Mouse (Mus musculus) liver, embryonic 15.5 days (tissue): ENCODE measurements around the gene Nckap1l. TPM values are rescaled to one million over a fixed set of nuclear protein-coding genes. Genes with fewer than 3 reads are reported as not detected.

Source experiments
- ATAC-seq: fragments of 200-750 bp; cut with Nextera tagmentation; 2 replicates; pipeline ENCODE4 v1.8.0; 2017; ENCODE audit warnings: moderate number of reproducible peaks, mild to moderate bottlenecking, moderate library complexity; ENCODE audit not compliant: insufficient read depth
- H3K27ac ChIP-seq: fragments of 300-500 bp; sonication (generic); replicated peaks from 2 replicates; pipeline ENCODE4 v1.5.1; 2015; ENCODE audit warnings: mild to moderate bottlenecking, inconsistent platforms
- H3K27me3 ChIP-seq: fragments of 300-500 bp; sonication (generic); 2 replicates; pipeline ENCODE4 v1.6.1; 2015; ENCODE audit warnings: mild to moderate bottlenecking, inconsistent platforms
- H3K36me3 ChIP-seq: fragments of 300-500 bp; sonication (generic); replicated peaks from 2 replicates; pipeline ENCODE4 v1.6.1; 2015; ENCODE audit warnings: moderate library complexity, mild to moderate bottlenecking, inconsistent platforms
- H3K4me1 ChIP-seq: fragments of 300-500 bp; sonication (generic); replicated peaks from 2 replicates; pipeline ENCODE4 v1.6.1; 2015; ENCODE audit warnings: inconsistent platforms
- H3K4me2 ChIP-seq: fragments of 300-500 bp; sonication (generic); 2 replicates; pipeline ENCODE4 v1.6.1; 2015; ENCODE audit warnings: moderate library complexity, mild to moderate bottlenecking, inconsistent platforms
- H3K4me3 ChIP-seq: fragments of 300-500 bp; sonication (generic); replicated peaks from 2 replicates; pipeline ENCODE4 v1.5.1; 2015; ENCODE audit warnings: mild to moderate bottlenecking, inconsistent platforms
- H3K9ac ChIP-seq: fragments of 300-500 bp; sonication (generic); 2 replicates; pipeline ENCODE4 v1.6.1; 2015; ENCODE audit warnings: moderate library complexity, mild to moderate bottlenecking, inconsistent platforms
- H3K9me3 ChIP-seq: fragments of 300-500 bp; sonication (generic); replicated peaks from 2 replicates; pipeline ENCODE4 v1.6.1; 2016; ENCODE audit warnings: inconsistent platforms
- WGBS: fragments of 180-500 bp; shearing (Covaris S2); methylation state at CpG from one replicate; pipeline ENCODE4 v1.1.7; 2015; ENCODE audit warnings: mixed read lengths; ENCODE audit not compliant: insufficient replicate concordance; 5-methylcytosine and 5-hydroxymethylcytosine counted together
- polyA plus RNA-seq: library from polyadenylated mRNA; unstranded; fragments of >200 nt; fragmentation: Nextera tagmentation; extraction: Ambion mirVana; gene quantifications from 2 replicates; pipeline ENCODE4 v1.2.1, GENCODE M21; 2015

Gene Nckap1l
- polyA plus RNA-seq, 1 experiment from 2014 or later, result 7.0 TPM

- H3K27me3 ChIP-seq, result peaks cover 44% of the 10 kb centered on the region
Measured at GRCm38 (mm10) chr15:103501186-103501585, 47.6 kb downstream of the Nckap1l start.

GRCm38 (mm10) chr15:103502435-103503250 lies 49.0 kb downstream of the Nckap1l start, which contains the start of gene Pde1b:
Pde1b (plus strand) TSS chr15:103503034.
- H3K4me1 ChIP-seq, result no peaks in the 10 kb centered on the region; the same call in 1 of the 2 replicates
- ATAC-seq, result peak; percentile 56
- H3K9me3 ChIP-seq, result no peaks in the 10 kb centered on the region
- H3K9ac ChIP-seq, result no peak within 1 kb of the TSS
- H3K27ac ChIP-seq, result no peak within 1 kb of the TSS
- under 1% methylated on average over 60 of the region's 63 CpGs for WGBS
- H3K27me3 ChIP-seq, result peaks cover 44% of the 10 kb centered on the region
- peak within 1 kb of the TSS; percentile 41 for H3K4me3 ChIP-seq
- H3K4me2 ChIP-seq, result peak within 1 kb of the TSS; percentile 68
- no peaks in the 10 kb centered on the region for H3K36me3 ChIP-seq

More at GRCm38 (mm10) chr15:103501186-103501585, 47.6 kb downstream of the Nckap1l start:
- WGBS, result 57% methylated on average over 2 of the region's 2 CpGs
- Histone ChIP-seq H3K4me2 (no peak overlapping the region), H3K9ac (no peak overlapping the region), H3K4me1 (no peaks in the 10 kb centered on the region; the same call in 1 of the 2 replicates), H3K4me3 (no peak overlapping the region), H3K27ac (no peak overlapping the region), H3K36me3 (no peaks in the 10 kb centered on the region), H3K9me3 (no peaks in the 10 kb centered on the region)
- no peak for ATAC-seq

GRCm38 (mm10) chr15:103503251-103503600 lies 49.6 kb downstream of the Nckap1l start:
- peak overlapping the region; percentile 68 for H3K4me2 ChIP-seq
- no peaks in the 10 kb centered on the region; the same call in 1 of the 2 replicates for H3K4me1 ChIP-seq
- 4% methylated on average over 15 of the region's 15 CpGs for WGBS
- H3K36me3 ChIP-seq, result no peaks in the 10 kb centered on the region
- ATAC-seq, result no peak
- H3K27me3 ChIP-seq, result peaks cover 44% of the 10 kb centered on the region
- H3K9ac ChIP-seq, result no peak overlapping the region
- no peaks in the 10 kb centered on the region for H3K9me3 ChIP-seq
- H3K4me3 ChIP-seq, result peak overlapping the region; percentile 41
- no peak overlapping the region for H3K27ac ChIP-seq

GRCm38 (mm10) chr15:103503660-103504059 lies 50.1 kb downstream of the Nckap1l start:
- Histone ChIP-seq H3K4me3 (no peak overlapping the region), H3K9ac (no peak overlapping the region), H3K9me3 (no peaks in the 10 kb centered on the region), H3K4me2 (no peak overlapping the region), H3K36me3 (no peaks in the 10 kb centered on the region), H3K27ac (no peak overlapping the region), H3K27me3 (peaks cover 44% of the 10 kb centered on the region), H3K4me1 (no peaks in the 10 kb centered on the region; the same call in 1 of the 2 replicates)
- no peak for ATAC-seq
- 49% methylated on average over 12 of the region's 12 CpGs for WGBS

GRCm38 (mm10) chr15:103509317-103509716 lies 55.7 kb downstream of the Nckap1l start:
- H3K9ac ChIP-seq, result no peak overlapping the region
- H3K4me2 ChIP-seq, result no peak overlapping the region
- 43% methylated on average over 3 of the region's 3 CpGs for WGBS
- peaks cover 23% of the 10 kb centered on the region for H3K27me3 ChIP-seq
- no peaks in the 10 kb centered on the region for H3K36me3 ChIP-seq
- ATAC-seq, result no peak
- H3K27ac ChIP-seq, result no peak overlapping the region
- no peaks in the 10 kb centered on the region for H3K9me3 ChIP-seq
- H3K4me3 ChIP-seq, result no peak overlapping the region
- H3K4me1 ChIP-seq, result 0 out of 2 replicates have a peak, but pooled peaks cover 4% of the 10 kb centered on the region

- H3K4me1 ChIP-seq, result 0 out of 2 replicates have a peak, but pooled peaks cover 4% of the 10 kb centered on the region
- no peak overlapping the region for H3K4me2 ChIP-seq
- no peak for ATAC-seq
- no peak overlapping the region for H3K27ac ChIP-seq
- no peak overlapping the region for H3K9ac ChIP-seq
- H3K36me3 ChIP-seq, result no peaks in the 10 kb centered on the region
- no peaks in the 10 kb centered on the region for H3K9me3 ChIP-seq
- H3K4me3 ChIP-seq, result no peak overlapping the region
- peaks cover 10% of the 10 kb centered on the region for H3K27me3 ChIP-seq
- 30% methylated on average over 1 of the region's 1 CpGs for WGBS
Measured at GRCm38 (mm10) chr15:103511652-103512051, 58.1 kb downstream of the Nckap1l start.

- Histone ChIP-seq H3K36me3 (no peaks in the 10 kb centered on the region), H3K27me3 (peaks cover 10% of the 10 kb centered on the region), H3K4me2 (peak overlapping the region; percentile 44; the same call in 1 of the 2 replicates), H3K27ac (no peak overlapping the region), H3K9ac (no peak overlapping the region), H3K4me3 (no peak overlapping the region), H3K9me3 (no peaks in the 10 kb centered on the region), H3K4me1 (0 out of 2 replicates have a peak, but pooled peaks cover 4% of the 10 kb centered on the region)
- no peak for ATAC-seq
- 17% methylated on average over 7 of the region's 7 CpGs for WGBS
Measured at GRCm38 (mm10) chr15:103513621-103514031, 60.0 kb downstream of the Nckap1l start.

GRCm38 (mm10) chr15:103514119-103514518 lies 60.5 kb downstream of the Nckap1l start:
- Histone ChIP-seq H3K9ac (no peak overlapping the region), H3K27ac (no peak overlapping the region)
- WGBS, result 5% methylated on average over 10 of the region's 10 CpGs

GRCm38 (mm10) chr15:103514914-103515313 lies 61.3 kb downstream of the Nckap1l start:
- WGBS, result 35% methylated on average over 3 of the region's 3 CpGs
- Histone ChIP-seq H3K4me1 (0 out of 2 replicates have a peak, but pooled peaks cover 4% of the 10 kb centered on the region), H3K4me3 (no peak overlapping the region), H3K27ac (no peak overlapping the region), H3K9ac (no peak overlapping the region), H3K27me3 (peaks cover 10% of the 10 kb centered on the region), H3K9me3 (no peaks in the 10 kb centered on the region), H3K36me3 (no peaks in the 10 kb centered on the region), H3K4me2 (no peak overlapping the region)
- no peak for ATAC-seq

More at GRCm38 (mm10) chr15:103514119-103514518, 60.5 kb downstream of the Nckap1l start:
- ATAC-seq, result no peak
- Histone ChIP-seq H3K36me3 (no peaks in the 10 kb centered on the region), H3K4me3 (no peak overlapping the region), H3K9me3 (no peaks in the 10 kb centered on the region), H3K27me3 (peaks cover 10% of the 10 kb centered on the region), H3K4me1 (0 out of 2 replicates have a peak, but pooled peaks cover 4% of the 10 kb centered on the region), H3K4me2 (peak overlapping the region; percentile 44)

- Histone ChIP-seq H3K36me3 (no peaks in the 10 kb centered on the region), H3K27me3 (no peaks in the 10 kb centered on the region; the same call in 1 of the 2 replicates), H3K27ac (no peak overlapping the region), H3K4me3 (no peak overlapping the region), H3K4me1 (0 out of 2 replicates have a peak, but pooled peaks cover 4% of the 10 kb centered on the region), H3K4me2 (no peak overlapping the region), H3K9me3 (no peaks in the 10 kb centered on the region), H3K9ac (no peak overlapping the region)
- no peak for ATAC-seq
- 37% methylated on average over 5 of the region's 5 CpGs for WGBS
Measured at GRCm38 (mm10) chr15:103518600-103519385, 65.2 kb downstream of the Nckap1l start.
